Mouse (Mus musculus) layer of hippocampus, adult 2 months (tissue): ENCODE measurements at regions not wholly inside any gene's neighbourhood (a gene's known extent, or its start where the extent isn't known, plus 50 kb on each side); places are given as distances from the start of the nearest gene placed in this dataset.
"Not testable (repeated sequence)": the region's sequence is repeated elsewhere in the genome, so short reads cannot be mapped to it uniquely, and the experiment has no call there.

ENCODE experiments used
- DNase-seq, 2 experiments: peaks; one replicate each; pipeline ENCODE4 v3.0.0; 2022; ENCODE audit warnings: low spot score in 2 of 2
- H3K27ac ChIP-seq: fragments of 200-600 bp; 2 replicates; pipeline ENCODE4 v1.8.1; 2022
- H3K4me3 ChIP-seq: fragments of 200-600 bp; 2 replicates; pipeline ENCODE4 v1.8.1; 2022; ENCODE audit warnings: mild to moderate bottlenecking
- CTCF ChIP-seq: fragments of 200-600 bp; conservative IDR thresholded peaks from 2 replicates; pipeline ENCODE4 v1.8.1; 2022; ENCODE audit warnings: antibody characterized with exemption, mild to moderate bottlenecking, moderate library complexity

DNA sequence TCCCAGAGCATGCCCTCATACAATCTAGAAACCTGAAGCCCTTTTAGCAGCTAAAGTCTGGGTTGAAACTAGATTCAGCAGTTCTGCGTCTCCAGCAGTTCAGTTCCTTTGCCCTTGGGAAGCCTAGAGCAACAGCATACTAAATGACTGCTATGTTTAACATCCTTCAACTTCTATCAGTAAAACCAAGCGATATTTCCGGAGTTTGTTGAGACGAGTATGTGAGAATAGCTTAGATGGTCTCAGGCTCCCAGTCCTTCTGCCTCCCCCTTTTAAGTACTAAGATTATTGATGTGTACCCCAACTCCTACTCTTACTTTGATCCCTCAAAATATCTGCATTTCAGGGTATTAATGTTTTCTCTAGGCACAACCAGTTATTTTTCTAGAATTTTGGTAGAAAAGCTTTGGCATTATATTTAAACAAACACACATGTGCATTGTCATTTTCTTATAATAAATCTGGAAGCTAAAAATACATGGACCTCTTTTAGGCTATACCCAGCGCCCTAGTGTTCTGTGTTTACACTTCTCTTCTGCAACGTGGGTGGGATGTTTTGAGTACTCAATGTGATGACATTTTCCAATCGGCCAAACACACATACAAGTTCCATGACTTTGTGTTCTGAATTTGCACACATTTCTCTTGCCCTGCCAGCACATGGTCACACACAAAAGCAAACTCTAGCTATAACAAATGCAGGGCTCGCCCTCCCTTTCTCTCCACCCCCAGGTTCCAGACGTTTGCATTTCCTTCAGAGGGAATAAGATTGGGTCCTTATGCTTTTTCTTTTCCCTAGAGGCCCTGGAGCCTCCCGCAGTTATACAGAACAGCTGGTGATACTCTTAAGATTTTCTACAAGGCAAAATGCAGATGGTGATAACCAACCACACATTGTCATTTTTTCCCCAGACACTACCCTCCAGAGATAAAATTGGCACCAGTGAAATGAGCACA, 388.2 kb upstream of the Htr2a start:
- H3K4me3 ChIP-seq, result no peak overlapping the region
- DNase-seq, result peak; percentile 19 to 55
- TF ChIP-seq CTCF, result no peak
- H3K27ac ChIP-seq, result no peak overlapping the region

DNA sequence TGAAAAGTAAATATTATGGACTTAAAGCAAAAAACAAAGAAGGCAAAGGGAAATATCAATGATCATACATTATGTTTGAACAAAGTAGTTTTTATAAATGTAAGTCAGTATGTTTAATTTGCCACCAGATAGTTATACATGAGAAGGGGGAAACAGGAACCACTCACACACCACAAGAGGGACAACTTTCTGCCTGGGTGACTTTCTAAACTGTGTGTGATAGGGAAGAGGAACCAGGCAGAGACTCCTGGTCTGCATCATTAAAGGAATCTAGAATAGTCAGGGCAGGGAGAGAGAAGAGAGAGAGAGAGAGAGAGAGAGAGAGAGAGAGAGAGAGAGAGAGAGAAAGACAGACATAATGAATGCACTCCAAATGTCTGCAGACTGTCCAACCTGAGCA, 385.6 kb upstream of the Htr2a start:
- H3K27ac ChIP-seq, result no peak overlapping the region
- no peak for TF ChIP-seq CTCF
- no peak for DNase-seq
- no peak overlapping the region for H3K4me3 ChIP-seq

DNA sequence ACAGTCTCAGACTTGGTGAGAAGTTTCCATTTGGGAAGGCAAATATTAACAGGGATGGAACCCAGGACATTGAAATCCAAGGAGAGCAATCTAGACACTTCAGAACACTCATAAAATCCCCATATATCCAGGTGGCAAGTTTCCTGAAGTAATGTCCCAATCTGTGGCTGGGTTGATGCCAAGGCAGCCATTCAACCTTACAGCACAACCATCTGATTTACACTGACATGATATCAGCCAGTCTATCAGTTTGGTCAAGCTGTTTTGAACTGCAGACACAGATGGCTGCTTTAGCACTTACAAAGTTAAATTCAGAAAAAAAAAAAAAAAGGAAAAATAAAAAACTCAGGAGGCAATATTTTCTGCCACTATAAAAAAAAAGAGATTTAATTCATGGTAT, 381.2 kb upstream of the Htr2a start:
- no peak for DNase-seq
- Histone ChIP-seq H3K4me3 (no peak overlapping the region), H3K27ac (no peak overlapping the region)
- no peak for TF ChIP-seq CTCF

DNA sequence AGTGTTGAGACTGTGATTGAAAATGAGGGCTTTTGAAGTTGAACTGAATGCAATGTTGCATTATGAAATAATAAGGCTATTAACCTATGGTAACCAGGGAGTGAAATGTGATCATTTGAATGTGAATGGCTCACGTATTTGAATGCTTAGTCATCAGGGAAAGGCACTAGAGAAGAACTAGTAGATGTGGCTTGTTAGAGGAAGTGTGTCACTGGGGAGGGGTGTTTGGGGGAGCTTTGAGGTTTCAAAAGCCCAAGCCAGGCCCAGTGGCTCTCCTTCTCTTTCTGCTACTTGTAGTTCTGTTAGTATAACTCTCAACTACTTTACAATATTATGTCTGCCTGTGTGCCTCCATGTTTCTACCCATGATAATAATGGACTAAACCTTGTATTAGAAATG, 373.6 kb upstream of the Htr2a start:
- no peak overlapping the region for H3K27ac ChIP-seq
- H3K4me3 ChIP-seq, result no peak overlapping the region
- no peak for TF ChIP-seq CTCF
- DNase-seq, result no peak

DNA sequence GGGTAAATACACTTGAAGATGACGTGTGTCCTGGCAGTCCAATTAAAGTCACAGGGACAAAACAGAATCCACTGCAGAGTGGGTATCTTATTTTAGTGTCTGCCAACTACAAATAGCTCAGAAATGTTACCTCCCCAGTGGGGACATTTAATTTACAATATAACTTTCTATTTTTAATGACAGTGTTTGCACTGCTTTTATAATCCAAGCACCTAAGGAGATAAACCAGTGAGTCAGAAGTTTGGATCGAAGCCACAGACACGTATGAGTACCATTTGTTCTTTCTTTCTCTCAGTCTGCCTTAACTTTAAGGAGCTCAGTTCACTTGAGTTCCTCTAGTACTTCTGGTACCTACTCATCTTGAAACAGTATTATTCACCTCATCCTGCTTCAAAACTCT, 346.1 kb upstream of the Htr2a start:
- TF ChIP-seq CTCF, result no peak
- no peak for DNase-seq
- H3K27ac ChIP-seq, result no peak overlapping the region
- H3K4me3 ChIP-seq, result no peak overlapping the region

DNA sequence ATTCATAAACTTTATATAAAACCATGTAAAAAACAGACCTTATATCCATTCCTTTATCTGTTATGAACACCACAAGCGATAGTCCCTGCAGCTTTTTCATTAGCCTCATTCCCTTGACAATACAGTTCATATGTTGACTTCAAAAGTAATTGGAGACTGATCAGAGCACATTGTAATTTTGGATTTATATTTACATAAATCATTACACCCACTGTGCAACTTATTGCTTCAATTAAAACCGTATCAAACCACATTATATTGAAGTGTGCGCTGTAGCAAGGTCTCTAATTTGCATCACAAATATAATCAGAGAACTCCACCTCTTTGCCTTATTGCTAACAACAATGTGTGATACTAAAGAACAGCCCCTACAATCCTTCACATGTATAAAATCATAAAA, 336.2 kb upstream of the Htr2a start:
- Histone ChIP-seq H3K4me3 (no peak overlapping the region), H3K27ac (no peak overlapping the region)
- no peak for DNase-seq
- TF ChIP-seq CTCF, result no peak

DNA sequence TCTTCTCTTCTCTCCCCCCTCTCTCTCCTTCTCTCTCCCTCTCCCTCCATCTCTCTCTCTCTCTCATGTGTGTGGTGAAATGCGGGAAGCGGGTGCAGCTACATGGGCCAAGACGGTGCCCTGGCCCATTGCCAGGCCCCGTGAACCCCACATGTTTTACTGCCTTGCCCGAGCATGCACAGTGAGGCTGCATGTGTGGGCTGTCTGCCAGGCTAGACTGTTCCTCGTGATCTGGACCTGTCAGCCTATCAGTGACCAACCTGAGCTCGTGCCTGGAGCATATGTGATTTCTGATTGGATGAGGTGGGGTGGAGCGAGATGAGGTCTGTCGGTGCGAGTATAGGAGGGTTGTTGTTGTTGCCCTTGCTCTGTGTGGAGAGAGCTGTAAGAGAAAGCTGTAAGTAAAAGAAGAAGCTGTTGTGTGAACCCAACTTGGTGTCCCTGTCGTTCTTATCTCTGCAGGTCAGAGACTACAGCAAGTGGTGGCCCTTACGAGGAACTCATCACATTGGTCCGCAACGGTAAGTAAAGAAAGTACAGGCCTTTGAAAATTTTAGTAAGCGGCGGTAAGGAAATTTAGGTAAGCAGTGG, 333.8 kb upstream of the Htr2a start:
- no peak for DNase-seq
- no peak for TF ChIP-seq CTCF
- H3K4me3 ChIP-seq, result no peak overlapping the region

DNA sequence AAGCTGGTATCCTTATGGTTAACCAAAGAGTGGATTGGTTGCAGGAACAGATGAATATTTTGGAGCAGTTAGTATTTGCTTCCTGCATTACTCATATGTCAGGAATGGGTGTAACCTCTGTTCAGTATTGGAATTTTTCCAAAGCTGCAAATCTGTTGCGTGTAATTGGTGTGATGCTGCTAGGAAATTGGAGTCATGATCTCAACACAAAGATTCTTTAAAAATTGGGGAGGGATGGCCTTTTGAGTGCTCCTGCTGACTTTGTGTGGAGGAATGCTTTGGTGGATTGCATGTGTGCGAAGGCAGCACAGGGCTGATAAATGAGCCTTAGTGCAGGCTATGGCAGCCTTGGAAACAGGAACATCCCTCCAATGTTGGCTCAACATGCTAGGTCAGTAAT, 331.2 kb upstream of the Htr2a start:
- not testable (repeated sequence) for H3K27ac ChIP-seq, H3K4me3 ChIP-seq, DNase-seq

More for the DNA sequence above, 333.8 kb upstream of the Htr2a start:
- no peak overlapping the region for H3K27ac ChIP-seq

DNA sequence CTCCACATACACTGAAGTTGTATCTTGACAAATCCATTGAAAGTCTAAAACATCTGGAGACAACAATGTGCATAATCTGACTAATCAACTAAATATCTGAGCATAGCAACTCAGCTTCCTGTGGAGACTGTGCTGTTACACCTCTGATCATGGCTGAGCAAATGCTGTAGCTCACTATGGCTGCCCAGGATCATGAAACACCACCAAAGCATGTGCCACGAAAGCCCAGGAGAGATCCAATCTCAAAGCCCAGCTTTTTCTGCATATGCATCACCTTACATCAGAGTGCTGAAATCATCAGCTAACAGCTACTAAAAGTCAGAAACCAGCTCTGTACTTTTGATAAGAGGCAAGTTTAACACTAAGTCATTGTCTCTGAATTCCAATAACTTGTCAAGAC, 313.3 kb upstream of the Htr2a start:
- Histone ChIP-seq H3K27ac (no peak overlapping the region), H3K4me3 (no peak overlapping the region)
- DNase-seq, result no peak
- no peak for TF ChIP-seq CTCF

DNA sequence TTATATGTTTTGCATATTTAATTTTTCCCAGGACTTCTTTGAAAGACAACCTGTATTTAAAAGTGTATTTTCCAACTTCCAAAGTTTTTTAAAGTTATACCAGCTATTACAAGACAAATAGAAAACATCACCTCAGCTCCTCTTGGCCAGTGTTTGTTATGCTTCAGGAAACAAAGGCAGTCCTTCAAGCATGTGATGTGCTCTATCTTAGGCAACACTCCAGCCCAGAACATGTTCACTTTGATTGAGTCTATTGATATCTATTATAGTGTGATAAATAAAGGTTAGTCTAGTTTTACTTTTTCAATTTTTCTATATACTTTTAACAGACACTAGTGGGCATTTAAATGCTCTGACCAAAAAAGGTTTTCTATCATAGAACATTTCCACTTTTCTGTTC, 289.9 kb upstream of the Htr2a start:
- H3K4me3 ChIP-seq, result no peak overlapping the region
- H3K27ac ChIP-seq, result no peak overlapping the region
- no peak for DNase-seq
- TF ChIP-seq CTCF, result no peak

DNA sequence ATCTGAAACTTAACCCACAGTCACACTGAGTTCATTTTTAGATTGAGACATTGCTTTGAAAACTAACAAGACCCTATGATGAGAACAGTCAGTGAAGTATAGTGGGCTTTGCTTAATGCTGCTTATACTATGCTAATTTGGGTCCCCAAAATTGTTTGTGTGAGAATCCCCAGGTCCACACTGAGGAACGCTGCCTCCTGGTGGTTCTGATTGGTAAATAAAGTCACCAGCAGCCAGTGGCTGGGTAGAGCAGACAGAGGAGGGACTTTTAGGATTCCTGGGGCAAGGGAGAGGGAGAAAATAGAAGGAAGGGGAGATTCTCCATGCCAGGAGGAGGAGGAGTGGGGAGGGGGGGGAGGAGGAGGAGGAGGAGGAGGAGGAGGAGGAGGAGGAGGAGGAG, 288.4 kb upstream of the Htr2a start:
- no peak overlapping the region for H3K27ac ChIP-seq
- TF ChIP-seq CTCF, result peak; percentile 45
- DNase-seq, result no peak
- H3K4me3 ChIP-seq, result no peak overlapping the region

DNA sequence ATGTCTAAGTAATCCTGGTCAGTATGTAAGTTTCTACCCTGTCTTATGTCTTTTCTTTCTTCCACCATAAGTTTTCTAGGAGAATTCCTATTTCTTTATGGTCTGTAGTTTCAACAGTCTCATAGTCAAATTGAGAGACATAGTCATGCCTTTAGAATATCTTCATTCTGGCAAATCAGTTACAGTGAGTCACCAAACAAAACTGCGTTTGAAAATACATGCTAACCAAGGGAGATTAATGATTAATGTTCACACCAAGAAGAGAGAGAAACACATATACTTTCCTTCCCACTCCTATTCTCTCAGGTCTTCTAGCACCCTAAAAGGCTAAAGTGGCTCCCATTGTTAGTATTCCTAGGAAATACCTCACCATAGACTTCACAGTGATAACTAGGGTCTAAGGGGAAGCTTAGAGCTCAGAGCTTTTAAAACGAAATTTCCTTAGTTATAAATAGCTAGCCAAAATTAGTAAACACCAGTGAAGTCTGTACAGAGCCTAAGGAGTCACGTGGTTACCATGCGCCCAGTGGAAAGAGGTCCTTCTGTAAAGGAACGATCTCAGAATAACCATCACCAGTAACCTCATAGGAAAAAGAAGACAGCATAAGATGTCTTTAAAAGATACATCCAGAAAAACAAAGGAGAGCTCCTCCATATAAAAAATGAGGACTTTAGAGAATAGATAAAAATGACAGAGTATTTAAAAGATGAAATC, 281.8 kb upstream of the Htr2a start:
- TF ChIP-seq CTCF, result no peak
- Histone ChIP-seq H3K27ac (no peak overlapping the region), H3K4me3 (no peak overlapping the region)
- DNase-seq, result no peak

DNA sequence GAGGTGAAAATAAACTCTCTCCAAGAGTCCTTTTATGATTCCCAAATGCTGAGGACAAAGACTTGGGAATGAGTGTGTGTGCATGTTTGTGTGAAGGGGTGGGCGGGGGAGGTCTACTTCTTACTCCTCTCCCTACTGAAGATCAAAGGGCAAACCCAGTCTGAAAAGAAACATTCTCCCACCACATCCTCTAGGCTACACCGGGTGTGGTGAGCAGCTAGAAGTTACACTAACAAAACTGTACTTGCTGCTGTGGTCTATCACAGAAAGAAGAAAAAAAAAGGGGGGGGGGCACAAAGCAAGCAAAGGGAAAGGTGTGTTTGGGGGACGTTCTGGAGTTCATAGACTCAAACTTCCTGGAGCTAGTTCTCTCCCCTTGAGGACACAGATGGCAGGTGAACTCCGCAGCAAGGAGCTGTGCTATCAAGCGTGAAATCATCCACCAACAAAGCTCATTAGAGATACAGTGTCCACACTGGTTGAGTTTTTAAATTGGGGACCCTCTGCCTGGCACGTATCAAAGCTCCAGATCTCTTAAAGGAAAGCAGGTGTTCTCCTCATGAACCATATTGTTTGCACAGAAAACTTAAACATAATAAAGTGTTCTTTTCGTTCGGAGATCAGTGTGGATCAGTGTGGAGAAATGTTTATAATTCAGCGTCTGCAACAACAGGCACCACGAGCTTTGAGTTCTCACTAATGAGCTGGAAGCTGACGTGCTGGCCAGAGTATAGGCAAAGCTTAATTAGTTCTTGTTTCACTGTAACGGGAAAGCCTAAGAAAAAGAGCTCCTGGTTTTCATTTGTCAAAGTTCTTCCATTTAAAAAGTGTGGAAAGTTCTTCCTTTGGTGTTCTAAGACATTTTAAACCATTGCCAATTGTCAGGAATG, 280.7 kb upstream of the Htr2a start:
- Histone ChIP-seq H3K4me3 (no peak overlapping the region), H3K27ac (no peak overlapping the region)
- no peak for TF ChIP-seq CTCF
- DNase-seq, result no peak
